Mouse (Mus musculus): ENCODE data around the gene Map6d1.

GRCm38 (mm10) chr16:20222726-20223125, 18.4 kb downstream of the Map6d1 start:
- TF ChIP-seq CTCF (IDR thresholded peaks at IDR 0.05) (no peak), EP300 (IDR thresholded peaks at IDR 0.05) (no peak)
